In the genomic region with DNA sequence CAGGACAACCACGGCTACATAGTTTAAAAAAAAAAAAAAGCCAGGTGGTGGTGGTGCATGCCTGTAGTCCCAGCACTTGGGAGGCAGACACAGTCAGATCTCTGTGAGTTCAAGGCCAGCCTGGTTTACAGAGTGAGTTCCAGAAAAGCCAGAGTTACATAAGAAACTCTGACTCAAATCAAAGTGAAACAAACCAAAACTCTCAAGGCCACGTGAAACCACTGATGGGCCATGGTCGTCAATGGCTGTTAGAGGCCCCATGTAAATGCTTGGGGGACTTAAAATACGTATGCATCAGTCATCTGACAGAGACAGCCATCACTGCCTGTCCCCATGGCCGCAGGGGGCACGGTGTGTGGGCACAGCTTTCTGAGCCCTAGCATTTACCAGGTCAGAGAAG, we compare ENCODE assay signal across 32 mouse cellular contexts. TPM values are rescaled to one million over a fixed set of nuclear protein-coding genes. Genes with fewer than 3 reads are reported as not detected.
"Had no signal": no experiment of that assay in that cellular context is flagged by ENCODE, and none has a peak within 500 bp of the region (broad histone marks: within the 10 kb centered on the region; RNA-seq: fewer than 3 reads in every experiment).

No protein-coding gene starts in this region.

- DNase-seq: kidney, adult 2 months; kidney, postnatal 25 days; layer of hippocampus, postnatal 36 days; lung, adult 18-20 months; lung, postnatal 10 days; lung, postnatal 36 days; midbrain, embryonic 14.5 days; right cerebral cortex, postnatal 25 days; thymus, adult 18-20 months; thymus, postnatal 36 days had no signal

- H3K27me3 ChIP-seq: liver, embryonic 12.5 days; liver, embryonic 15.5 days; lung, embryonic 15.5 days; neural tube, embryonic 13.5 days had no signal

- H3K9ac ChIP-seq: liver, embryonic 12.5 days; liver, embryonic 15.5 days; lung, embryonic 15.5 days; neural tube, embryonic 13.5 days had no signal

- H3K4me3 ChIP-seq: left cerebral cortex, adult 2 months; liver, embryonic 12.5 days; liver, embryonic 15.5 days; lung, embryonic 15.5 days; megakaryocyte, embryonic 14.5 days; midbrain, embryonic 10.5 days; myocyte; neural tube, embryonic 13.5 days had no signal

- H3K36me3 ChIP-seq: liver, embryonic 12.5 days; liver, embryonic 15.5 days; lung, embryonic 15.5 days; midbrain, embryonic 10.5 days; neural tube, embryonic 13.5 days had no signal

- H3K4me2 ChIP-seq: liver, embryonic 12.5 days; liver, embryonic 15.5 days; lung, embryonic 15.5 days; neural tube, embryonic 13.5 days had no signal

- H3K27ac ChIP-seq: kidney, postnatal 0 days; left cerebral cortex, adult 2 months; liver, embryonic 12.5 days; liver, embryonic 15.5 days; lung, embryonic 15.5 days; midbrain, embryonic 10.5 days; neural tube, embryonic 13.5 days had no signal

- H3K9me3 ChIP-seq: liver, embryonic 12.5 days; liver, embryonic 15.5 days; lung, embryonic 15.5 days; megakaryocyte, embryonic 14.5 days; midbrain, embryonic 10.5 days; neural tube, embryonic 13.5 days had no signal

- ATAC-seq: liver, embryonic 12.5 days had no signal

RNA-seq across cellular contexts. Expression of a gene that starts 49.1 kb away (rescaled TPM):
- total RNA-seq: layer of hippocampus, adult 8-10 months; layer of hippocampus, postnatal 10 days; layer of hippocampus, postnatal 36 days; left cerebral cortex, adult 2 months; left cerebral cortex, postnatal 10 days; left cerebral cortex, postnatal 36 days; neutrophil, adult 5-6 weeks had no signal
- polyA plus RNA-seq: kidney, adult 2 months; kidney, embryonic 14.5 days; kidney, postnatal 0 days; limb, embryonic 11.5 days; limb, embryonic 14.5 days; liver, embryonic 12.5 days; liver, embryonic 15.5 days; lung, embryonic 15.5 days; midbrain, embryonic 10.5 days; midbrain, embryonic 14.5 days; myocyte; neural tube, embryonic 13.5 days; small intestine, adult 2 months; spleen, adult 2 months; stomach, embryonic 16.5 days; urinary bladder, adult 2 months had no signal

RNA-seq across cellular contexts. Expression of a gene that starts 49.8 kb away (rescaled TPM):
- total RNA-seq: layer of hippocampus, adult 8-10 months; layer of hippocampus, postnatal 10 days; layer of hippocampus, postnatal 36 days; left cerebral cortex, adult 2 months; left cerebral cortex, postnatal 10 days; left cerebral cortex, postnatal 36 days; neutrophil, adult 5-6 weeks had no signal
- polyA plus RNA-seq: kidney, adult 2 months; kidney, embryonic 14.5 days; kidney, postnatal 0 days; limb, embryonic 11.5 days; limb, embryonic 14.5 days; liver, embryonic 12.5 days; liver, embryonic 15.5 days; lung, embryonic 15.5 days; midbrain, embryonic 10.5 days; midbrain, embryonic 14.5 days; myocyte; neural tube, embryonic 13.5 days; small intestine, adult 2 months; spleen, adult 2 months; stomach, embryonic 16.5 days; testis, adult 2 months; urinary bladder, adult 2 months had no signal
